Mouse (Mus musculus) midbrain, embryonic 14.5 days (tissue): ENCODE data around the gene B3galt4. TPM values are rescaled to one million over a fixed set of nuclear protein-coding genes. Genes with fewer than 3 reads are reported as not detected.

ENCODE experiments used
- ATAC-seq: fragments of 200-750 bp; cut with Nextera tagmentation; 2 replicates; pipeline ENCODE4 v1.8.0; 2017; ENCODE audit warnings: moderate number of reproducible peaks, moderate library complexity; ENCODE audit not compliant: low FRiP score, low TSS enrichment
- DNase-seq: peaks from one replicate; pipeline ENCODE4 v3.0.0-alpha.2; 2015
- H3K27ac ChIP-seq: fragments of 300-500 bp; sonication (generic); replicated peaks from 2 replicates; pipeline ENCODE4 v1.5.1; 2014; ENCODE audit warnings: mild to moderate bottlenecking, low read depth, low read length, moderate library complexity
- H3K27me3 ChIP-seq: fragments of 300-500 bp; sonication (generic); 2 replicates; pipeline ENCODE4 v1.6.1; 2014; ENCODE audit warnings: low read length, control low read depth, mixed read lengths; ENCODE audit not compliant: control insufficient read depth, insufficient read depth
- H3K36me3 ChIP-seq: fragments of 300-500 bp; sonication (generic); 2 replicates; pipeline ENCODE4 v1.6.1; 2014; ENCODE audit warnings: low read length, control low read depth; ENCODE audit not compliant: control insufficient read depth, insufficient read depth
- H3K4me1 ChIP-seq: fragments of 300-500 bp; sonication (generic); 2 replicates; pipeline ENCODE4 v1.6.1; 2014; ENCODE audit warnings: mild to moderate bottlenecking, antibody characterized with exemption, low read length, control low read depth; ENCODE audit not compliant: control insufficient read depth, insufficient read depth
- H3K4me2 ChIP-seq: fragments of 300-500 bp; sonication (generic); 2 replicates; pipeline ENCODE4 v1.6.1; 2014; ENCODE audit warnings: mild to moderate bottlenecking, low read length, moderate library complexity
- H3K4me3 ChIP-seq: fragments of 300-500 bp; sonication (generic); replicated peaks from 2 replicates; pipeline ENCODE4 v1.5.1; 2014; ENCODE audit warnings: low read depth, low read length
- H3K9ac ChIP-seq: fragments of 300-500 bp; sonication (generic); replicated peaks from 2 replicates; pipeline ENCODE4 v1.6.1; 2014; ENCODE audit warnings: mild to moderate bottlenecking, low read length, moderate library complexity
- H3K9me3 ChIP-seq: fragments of 300-500 bp; sonication (generic); 2 replicates; pipeline ENCODE4 v1.6.1; 2016; ENCODE audit warnings: low read length, control low read depth, mixed read lengths; ENCODE audit not compliant: control insufficient read depth
- WGBS: fragments of 180-500 bp; shearing (Covaris S2); extraction: QIAGEN DNeasy Blood & Tissue Kit; methylation state at CpG from one replicate; pipeline ENCODE4 v1.1.7; 2014; 5-methylcytosine and 5-hydroxymethylcytosine counted together
- polyA plus RNA-seq: library from polyadenylated mRNA; unstranded; fragments of >200 nt; fragmentation: Nextera tagmentation; extraction: Ambion mirVana; gene quantifications from 2 replicates; pipeline ENCODE4 v1.2.1, GENCODE M21; 2014

The B3galt4 gene
- polyA plus RNA-seq, 1 experiment from 2014 or later, result 8.0 TPM

DNA sequence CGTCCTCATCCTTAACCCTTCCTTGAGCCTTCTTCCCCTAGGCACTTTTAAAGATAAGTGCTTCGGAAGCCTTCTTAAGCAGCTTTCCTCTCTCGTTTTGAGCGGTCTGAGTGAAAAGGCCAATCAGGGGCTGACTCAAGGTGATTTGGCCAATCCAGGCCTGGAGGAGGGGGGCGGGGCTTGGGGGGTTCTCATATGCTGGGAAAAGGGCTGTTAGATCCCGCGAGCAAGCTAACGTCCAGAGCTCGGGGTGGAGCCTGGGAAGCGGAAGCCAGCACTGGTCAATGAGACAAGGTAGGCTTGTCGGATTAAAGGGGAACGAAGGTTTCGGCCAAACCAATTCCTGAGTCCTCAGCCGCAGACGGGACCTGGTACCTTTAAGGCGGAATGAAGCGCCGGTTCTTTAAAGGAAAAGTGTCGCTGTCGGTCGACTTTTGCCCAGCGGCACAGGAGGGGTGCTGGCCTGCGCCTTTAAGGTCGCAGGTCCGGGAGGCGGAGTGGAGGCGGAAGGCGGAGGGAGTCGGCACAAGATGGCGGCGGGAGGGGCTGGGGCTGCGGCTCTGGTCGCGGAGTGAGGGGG, 35.5 kb downstream of the B3galt4 start, which contains the start of the genes Tapbp and Zbtb22:
Tapbp (plus strand) TSS at position 229 of the 580 bp plus-strand sequence.
Zbtb22 (plus strand) TSS at position 234 of the 580 bp plus-strand sequence.
- Histone ChIP-seq H3K4me2 (peak within 1 kb of the TSS; percentile 65), H3K4me1 (peaks cover 29% of the 10 kb centered on the region), H3K27ac (peak within 1 kb of the TSS; percentile 81), H3K27me3 (no peaks in the 10 kb centered on the region), H3K9me3 (no peaks in the 10 kb centered on the region), H3K9ac (peak within 1 kb of the TSS; percentile 50; the same call in 1 of the 2 replicates), H3K36me3 (peaks cover 44% of the 10 kb centered on the region), H3K4me3 (peak within 1 kb of the TSS; percentile 49)
- ATAC-seq, result peak; percentile 91
- peak; percentile 98 for DNase-seq
- under 1% methylated on average over 34 of the region's 34 CpGs for WGBS

DNA sequence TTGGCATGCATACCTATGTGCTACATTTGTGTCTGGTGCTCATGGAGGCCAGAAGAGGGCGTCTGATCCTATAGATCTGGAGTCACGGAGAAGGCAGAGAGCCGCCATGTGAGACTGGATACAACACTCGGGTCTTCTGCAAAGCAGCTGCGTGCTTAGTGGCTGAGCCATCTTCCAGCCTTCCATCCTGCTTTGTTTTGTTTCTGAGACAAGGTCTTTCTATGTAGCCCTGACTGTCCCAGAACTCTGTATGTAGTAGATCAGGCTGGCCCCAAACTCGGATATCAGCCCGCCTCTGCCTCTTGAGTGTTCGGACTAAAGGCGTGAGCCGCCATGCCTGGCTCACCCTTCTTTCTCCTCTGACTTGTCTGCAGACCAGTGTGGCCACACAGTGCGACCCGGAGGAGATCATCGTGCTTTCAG, 36.3 kb downstream of the B3galt4 start:
- 64% methylated on average over 13 of the region's 13 CpGs for WGBS
- Histone ChIP-seq H3K27me3 (no peaks in the 10 kb centered on the region), H3K9ac (no peak overlapping the region), H3K4me2 (peak overlapping the region; percentile 65), H3K4me3 (peak overlapping the region; percentile 49), H3K9me3 (no peaks in the 10 kb centered on the region), H3K27ac (peak overlapping the region; percentile 41; the same call in 1 of the 2 replicates), H3K36me3 (peaks cover 44% of the 10 kb centered on the region), H3K4me1 (peaks cover 31% of the 10 kb centered on the region)
- DNase-seq (no peak), ATAC-seq (no peak)

DNA sequence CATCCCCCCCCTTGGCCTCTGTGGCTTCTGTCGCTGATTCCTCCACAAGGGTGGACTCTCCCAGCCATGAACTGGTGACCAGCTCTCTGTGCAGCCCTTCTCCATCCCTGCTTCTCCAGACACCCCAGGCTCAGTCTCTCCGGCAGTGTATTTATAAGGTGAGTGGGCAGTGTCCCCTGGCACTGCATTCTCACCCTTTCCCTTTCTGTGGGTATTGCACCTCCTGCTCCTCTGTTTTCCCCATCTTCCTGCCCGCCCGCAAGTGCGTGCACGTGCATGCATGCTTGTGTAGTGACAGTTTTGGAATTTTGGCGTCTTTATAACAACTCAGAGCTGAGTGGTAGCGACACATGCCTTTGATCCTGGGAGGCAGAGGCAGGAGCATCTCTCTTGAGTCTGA, 37.4 kb downstream of the B3galt4 start:
- no peak overlapping the region for H3K27ac ChIP-seq
- no peak for ATAC-seq
- DNase-seq, result no peak
- H3K4me3 ChIP-seq, result no peak overlapping the region
- no peak overlapping the region for H3K4me2 ChIP-seq
- peaks cover 44% of the 10 kb centered on the region for H3K36me3 ChIP-seq
- no peaks in the 10 kb centered on the region for H3K9me3 ChIP-seq
- no peak overlapping the region for H3K9ac ChIP-seq
- H3K27me3 ChIP-seq, result no peaks in the 10 kb centered on the region
- 95% methylated on average over 8 of the region's 8 CpGs for WGBS
- H3K4me1 ChIP-seq, result peaks cover 22% of the 10 kb centered on the region

DNA sequence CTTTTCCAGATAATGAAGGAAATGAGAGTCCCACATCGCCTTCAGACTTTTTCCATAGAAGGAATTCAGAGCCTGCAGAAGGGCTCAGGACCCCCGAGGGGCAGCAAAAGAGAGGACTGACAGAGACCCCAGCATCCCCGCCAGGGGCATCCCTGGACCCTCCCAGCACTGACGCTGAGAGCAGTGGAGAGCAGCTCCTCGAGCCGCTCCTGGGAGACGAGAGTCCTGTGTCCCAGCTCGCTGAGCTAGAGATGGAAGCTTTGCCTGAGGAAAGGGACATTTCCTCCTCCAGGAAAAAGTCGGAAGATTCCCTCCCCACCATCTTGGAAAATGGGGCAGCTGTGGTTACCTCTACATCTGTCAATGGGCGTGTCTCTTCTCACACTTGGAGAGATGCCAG, 38.0 kb downstream of the B3galt4 start:
- Histone ChIP-seq H3K4me2 (no peak overlapping the region), H3K4me1 (peaks cover 20% of the 10 kb centered on the region), H3K9me3 (no peaks in the 10 kb centered on the region), H3K9ac (no peak overlapping the region), H3K27me3 (no peaks in the 10 kb centered on the region), H3K36me3 (peaks cover 41% of the 10 kb centered on the region), H3K27ac (no peak overlapping the region), H3K4me3 (no peak overlapping the region)
- ATAC-seq (no peak), DNase-seq (no peak)
- 93% methylated on average over 10 of the region's 10 CpGs for WGBS

DNA sequence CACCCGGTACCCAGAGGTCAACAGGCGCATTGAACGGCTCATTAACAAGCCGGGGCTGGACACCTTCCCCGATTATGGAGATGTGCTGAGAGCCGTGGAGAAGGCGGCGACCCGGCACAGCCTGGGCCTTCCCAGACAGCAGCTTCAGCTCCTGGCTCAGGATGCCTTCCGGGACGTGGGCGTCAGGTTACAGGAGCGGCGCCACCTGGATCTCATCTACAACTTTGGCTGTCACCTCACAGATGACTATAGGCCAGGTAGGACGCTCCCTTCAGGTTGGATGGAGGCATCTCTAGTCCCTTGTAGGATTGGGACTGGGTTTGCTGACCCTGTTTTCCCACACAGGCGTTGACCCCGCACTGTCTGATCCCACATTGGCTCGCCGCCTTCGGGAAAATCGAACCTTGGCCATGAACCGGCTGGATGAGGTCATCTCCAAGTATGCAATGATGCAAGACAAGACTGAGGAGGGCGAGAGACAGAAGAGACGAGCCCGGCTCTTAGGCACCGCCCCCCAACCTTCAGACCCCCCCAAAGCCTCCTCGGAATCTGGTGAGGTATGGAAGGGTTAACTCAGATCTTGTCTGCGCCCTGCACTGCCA, 39.4 kb downstream of the B3galt4 start:
- DNase-seq, result no peak
- H3K4me3 ChIP-seq, result no peak overlapping the region

DNA sequence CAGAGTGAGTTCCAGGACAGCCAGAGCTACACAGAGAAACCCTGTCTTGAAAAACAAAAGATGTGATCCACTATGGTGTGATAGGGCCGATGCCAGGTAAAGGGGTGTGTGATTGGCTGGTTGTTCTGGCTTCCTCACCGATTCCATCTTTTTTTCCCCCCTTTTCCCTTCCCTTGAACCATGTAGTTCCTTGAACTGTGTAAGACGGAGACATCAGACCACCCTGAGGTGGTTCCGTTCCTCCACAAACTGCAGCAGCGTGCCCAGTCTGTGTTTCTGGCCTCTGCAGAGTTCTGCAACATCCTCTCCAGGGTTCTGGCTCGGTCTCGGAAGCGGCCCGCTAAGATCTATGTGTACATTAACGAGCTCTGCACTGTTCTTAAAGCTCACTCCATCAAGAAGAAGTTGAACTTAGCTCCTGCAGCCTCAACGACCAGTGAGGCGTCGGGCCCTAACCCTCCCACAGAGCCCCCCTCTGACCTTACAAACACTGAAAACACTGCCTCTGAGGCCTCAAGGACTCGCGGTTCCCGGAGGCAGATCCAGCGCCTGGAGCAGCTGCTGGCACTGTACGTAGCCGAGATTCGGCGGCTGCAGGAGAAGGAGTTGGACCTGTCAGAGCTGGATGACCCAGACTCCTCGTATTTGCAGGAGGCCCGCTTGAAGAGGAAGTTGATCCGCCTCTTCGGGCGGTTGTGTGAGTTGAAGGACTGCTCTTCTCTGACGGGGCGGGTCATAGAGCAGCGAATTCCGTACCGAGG, 40.1 kb downstream of the B3galt4 start:
- Histone ChIP-seq H3K4me2 (no peak overlapping the region), H3K27ac (no peak overlapping the region), H3K9ac (no peak overlapping the region), H3K4me3 (no peak overlapping the region), H3K36me3 (peaks cover 36% of the 10 kb centered on the region), H3K9me3 (no peaks in the 10 kb centered on the region), H3K4me1 (peaks cover 17% of the 10 kb centered on the region), H3K27me3 (no peaks in the 10 kb centered on the region)
- ATAC-seq (no peak), DNase-seq (no peak)
- 95% methylated on average over 31 of the region's 31 CpGs for WGBS

More for the DNA sequence above, 39.4 kb downstream of the B3galt4 start:
- H3K4me1 ChIP-seq, result peaks cover 21% of the 10 kb centered on the region
- no peak overlapping the region for H3K9ac ChIP-seq
- H3K27me3 ChIP-seq, result no peaks in the 10 kb centered on the region
- WGBS, result 91% methylated on average over 28 of the region's 28 CpGs
- ATAC-seq, result no peak
- H3K4me2 ChIP-seq, result no peak overlapping the region
- H3K36me3 ChIP-seq, result peaks cover 36% of the 10 kb centered on the region
- H3K9me3 ChIP-seq, result no peaks in the 10 kb centered on the region
- no peak overlapping the region for H3K27ac ChIP-seq

DNA sequence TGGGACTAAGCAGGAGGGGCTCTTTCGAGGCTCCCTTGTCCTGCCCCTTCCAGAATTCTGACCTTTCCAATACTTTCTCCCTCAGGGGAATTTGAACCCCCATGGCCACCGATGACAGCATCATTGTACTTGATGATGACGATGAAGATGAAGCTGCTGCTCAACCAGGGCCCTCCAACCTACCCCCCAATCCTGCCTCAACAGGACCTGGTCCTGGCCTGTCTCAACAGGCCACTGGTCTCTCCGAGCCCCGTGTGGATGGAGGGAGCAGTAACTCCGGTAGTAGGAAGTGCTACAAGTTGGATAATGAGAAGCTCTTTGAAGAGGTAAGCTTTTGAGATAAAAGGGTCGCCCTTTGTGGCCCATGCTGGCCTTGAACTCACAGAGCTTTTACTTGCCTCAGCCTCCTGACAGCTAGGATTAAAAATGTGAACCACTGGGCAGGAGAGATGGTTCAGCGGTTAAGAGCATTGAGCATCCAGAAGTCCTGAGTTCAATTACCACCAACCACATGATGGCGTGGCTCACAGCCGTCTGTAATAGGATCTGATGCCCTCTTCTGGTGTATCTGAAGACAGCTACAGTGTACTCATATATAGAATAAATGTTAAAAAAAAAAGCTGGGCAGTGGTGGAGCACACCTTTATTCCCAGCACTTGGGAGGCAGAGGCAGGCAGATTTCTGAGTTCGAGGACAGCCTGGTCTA, 40.8 kb downstream of the B3galt4 start:
- Histone ChIP-seq H3K27me3 (no peaks in the 10 kb centered on the region), H3K27ac (no peak overlapping the region), H3K4me1 (peaks cover 17% of the 10 kb centered on the region), H3K9me3 (no peaks in the 10 kb centered on the region), H3K36me3 (peaks cover 36% of the 10 kb centered on the region), H3K9ac (no peak overlapping the region; the same call in 1 of the 2 replicates), H3K4me3 (peak overlapping the region; percentile 76), H3K4me2 (peak overlapping the region; percentile 93)
- DNase-seq (no peak), ATAC-seq (no peak)
- 59% methylated on average over 11 of the region's 11 CpGs for WGBS

DNA sequence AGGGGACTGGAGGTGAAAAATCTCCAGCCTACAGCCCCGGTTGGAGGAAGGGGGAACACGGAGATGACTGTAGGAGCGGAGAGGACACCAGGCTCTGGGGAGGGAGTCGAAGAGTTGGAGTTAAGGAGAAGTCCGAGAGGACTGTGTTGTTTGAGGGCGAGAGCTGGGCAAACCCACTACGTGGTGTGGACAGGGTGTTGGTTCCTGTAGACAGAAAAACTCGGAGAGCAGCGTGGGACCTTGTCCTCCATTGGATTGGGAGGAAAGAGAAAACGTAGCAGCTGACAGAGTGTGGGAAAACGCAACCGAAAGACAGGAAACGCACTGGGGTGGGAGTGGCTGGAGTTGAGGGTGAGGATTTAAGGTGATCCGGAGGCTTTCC, 41.4 kb downstream of the B3galt4 start:
- Histone ChIP-seq H3K9ac (peak overlapping the region; percentile 81), H3K36me3 (peaks cover 36% of the 10 kb centered on the region), H3K27me3 (no peaks in the 10 kb centered on the region), H3K4me2 (peak overlapping the region; percentile 93), H3K9me3 (no peaks in the 10 kb centered on the region), H3K4me3 (peak overlapping the region; percentile 76), H3K27ac (peak overlapping the region; percentile 93), H3K4me1 (peaks cover 14% of the 10 kb centered on the region)
- under 1% methylated on average over 14 of the region's 14 CpGs for WGBS
- DNase-seq (no peak), ATAC-seq (peak; percentile 4)
